Mouse (Mus musculus): Measurements from ENCODE around the gene Hist1h3a.

DNA sequence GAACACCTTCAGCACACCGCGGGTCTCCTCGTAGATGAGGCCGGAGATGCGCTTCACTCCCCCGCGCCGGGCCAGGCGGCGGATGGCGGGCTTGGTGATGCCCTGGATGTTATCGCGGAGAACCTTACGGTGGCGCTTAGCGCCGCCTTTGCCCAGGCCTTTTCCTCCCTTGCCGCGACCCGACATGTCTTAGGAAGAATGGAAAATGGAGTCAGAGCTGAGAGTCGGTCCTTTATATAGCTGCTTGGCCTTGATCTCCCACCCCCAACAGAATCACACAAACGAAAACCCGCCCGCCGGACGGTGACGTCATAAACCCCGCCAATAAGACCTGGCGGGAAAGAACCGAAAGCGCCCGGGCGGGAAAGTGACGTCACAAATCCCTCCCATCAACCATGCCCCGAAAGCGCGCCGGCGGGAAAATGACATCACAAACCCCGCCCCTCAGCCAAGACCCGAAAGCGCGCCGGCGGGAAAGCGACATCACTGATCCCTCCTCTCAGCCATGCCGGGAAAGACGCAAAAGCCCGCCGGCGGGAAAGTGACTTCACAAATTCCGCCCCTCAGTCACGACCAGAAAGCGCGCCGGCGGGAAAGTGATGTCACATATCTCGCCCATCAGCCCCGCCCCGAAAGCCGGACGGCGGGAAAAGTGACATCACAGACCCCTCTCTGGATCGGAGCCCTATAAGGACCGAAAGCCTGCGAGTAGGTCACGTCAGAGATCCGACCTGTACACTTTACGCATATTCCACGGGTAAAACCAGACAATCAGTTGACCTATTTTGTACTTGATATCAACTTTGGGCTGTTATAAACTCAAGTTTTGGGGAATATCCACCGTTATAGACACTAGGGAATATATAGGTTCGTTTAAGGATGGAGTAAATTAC is 968 bp downstream of the Hist1h3a start, which contains the start of gene Hist1h4a:
- no peak for TF ChIP-seq CTCF (conservative IDR thresholded peaks at IDR 0.05; ENCODE audit: low read length)
- no peak for TF ChIP-seq NANOG (IDR thresholded peaks at IDR 0.05; ENCODE audit: borderline replicate concordance, low read length)

All from E14TG2a.4 (cell line).